In the genomic region with DNA sequence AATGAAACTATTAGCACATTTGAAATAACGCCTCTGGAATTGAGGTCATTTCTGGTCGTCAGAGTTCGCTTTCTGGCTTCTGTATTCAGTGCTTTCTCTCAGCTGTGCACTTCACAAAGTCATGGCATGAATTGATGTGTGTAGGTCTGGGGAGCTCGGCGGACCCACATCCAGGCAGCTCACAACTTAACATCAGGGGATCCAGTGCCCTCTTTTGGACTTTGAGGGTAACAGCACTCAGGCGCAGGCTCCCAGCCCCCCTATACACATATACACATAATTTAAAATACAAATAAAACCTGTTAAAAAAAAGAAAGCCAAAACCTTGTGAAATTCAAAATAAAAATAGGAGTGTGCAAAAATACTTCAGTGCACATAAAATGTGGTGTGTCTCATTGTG, we compare ENCODE assay signal across 10 mouse cellular contexts.
DNase-seq lines count a peak whose midpoint lies in the region; TF ChIP-seq lines count a peak whose summit lies in the region.
"Had no signal": no experiment of that assay in that cellular context is flagged by ENCODE, and none has a peak within 500 bp of the region (broad histone marks: within the 10 kb centered on the region; RNA-seq: fewer than 3 reads in every experiment).

No protein-coding gene starts in this region.

- no peak overlapping the region for H3K27ac ChIP-seq in thymus, adult 2 months (ENCODE audit: control insufficient read depth, insufficient read depth, low read length)
- no peak overlapping the region for H3K27ac ChIP-seq in embryonic facial prominence, embryonic 10.5 days (replicated peaks)
- H3K27ac ChIP-seq: macrophage had no signal

- no peak for TF ChIP-seq POLR2A in thymus, adult 2 months (IDR thresholded peaks at IDR 0.05; ENCODE audit: control insufficient read depth, extremely low read depth, insufficient read depth, low read length, poor library complexity)

- H3K9me3 ChIP-seq in embryonic facial prominence, embryonic 10.5 days, result no peaks in the 10 kb centered on the region

- no peaks in the 10 kb centered on the region for H3K4me1 ChIP-seq in thymus, adult 2 months (replicated peaks; ENCODE audit: control insufficient read depth, insufficient read depth, low read length)
- peaks cover 11% of the 10 kb centered on the region for H3K4me1 ChIP-seq in embryonic facial prominence, embryonic 10.5 days

- no peak for TF ChIP-seq CTCF in thymus, adult 2 months (IDR thresholded peaks at IDR 0.05; ENCODE audit: borderline replicate concordance, control insufficient read depth, extremely low read depth, insufficient read depth, low read length, poor library complexity)

- WGBS in thymus, adult 2 months, result 86% methylated on average over 6 of the region's 6 CpGs
- WGBS in embryonic facial prominence, embryonic 10.5 days, result 77% methylated on average over 6 of the region's 6 CpGs

- H3K36me3 ChIP-seq in thymus, adult 2 months (ENCODE audit: control insufficient read depth, insufficient read depth, low read length), result no peaks in the 10 kb centered on the region
- no peaks in the 10 kb centered on the region for H3K36me3 ChIP-seq in embryonic facial prominence, embryonic 10.5 days (replicated peaks)

- no peaks in the 10 kb centered on the region for H3K27me3 ChIP-seq in thymus, adult 2 months (ENCODE audit: control insufficient read depth, insufficient read depth, low read length)
- H3K27me3 ChIP-seq in embryonic facial prominence, embryonic 10.5 days (replicated peaks; ENCODE audit: low read depth, poor library complexity, severe bottlenecking), result no peaks in the 10 kb centered on the region

- no peak overlapping the region for H3K4me3 ChIP-seq in thymus, adult 2 months (ENCODE audit: control insufficient read depth, insufficient read depth, low read length)
- no peak overlapping the region for H3K4me3 ChIP-seq in embryonic facial prominence, embryonic 10.5 days

- DNase-seq in kidney, postnatal 14 days, result peak; percentile 21
- no peak for DNase-seq in kidney, adult 18-20 months
- DNase-seq in thymus, adult 2 months, result peak; percentile 27
- no peak for DNase-seq in thymus, adult 18-20 months
- DNase-seq in embryonic facial prominence, embryonic 10.5 days (ENCODE audit: low spot score), result peak; percentile 24
- DNase-seq in testis, postnatal 14 days (ENCODE audit: low spot score), result no peak
- no peak for DNase-seq in urinary bladder, postnatal 36 days (ENCODE audit: low spot score in 2 of 2)
- DNase-seq in testis, postnatal 10 days (ENCODE audit: low spot score), result no peak
- DNase-seq: cerebellum, postnatal 25 days had no signal

Comparison
In these comparisons a context has a peak if more than half of its experiments do, and no peak if none do; other contexts are left out.
1. DNase-seq: peak in kidney, postnatal 14 days (single experiment), thymus, adult 2 months (single experiment) and embryonic facial prominence, embryonic 10.5 days (single experiment); none in kidney, adult 18-20 months (single experiment), thymus, adult 18-20 months (0 of 2), testis, postnatal 14 days (single experiment), urinary bladder, postnatal 36 days (0 of 2) and testis, postnatal 10 days (single experiment).